Mouse (Mus musculus): ENCODE measurements around the gene Arid4a. TPM values are rescaled to one million over a fixed set of nuclear protein-coding genes. Genes with fewer than 3 reads are reported as not detected.

Gene Arid4a
- 73.7 TPM for polyA plus RNA-seq (2015; fragmentation: Illumina TruSeq; extraction: RNeasy Lipid Tissue Mini Kit (QIAGEN cat#74804); ENCODE audit: insufficient read depth, low replicate concordance)

DNA sequence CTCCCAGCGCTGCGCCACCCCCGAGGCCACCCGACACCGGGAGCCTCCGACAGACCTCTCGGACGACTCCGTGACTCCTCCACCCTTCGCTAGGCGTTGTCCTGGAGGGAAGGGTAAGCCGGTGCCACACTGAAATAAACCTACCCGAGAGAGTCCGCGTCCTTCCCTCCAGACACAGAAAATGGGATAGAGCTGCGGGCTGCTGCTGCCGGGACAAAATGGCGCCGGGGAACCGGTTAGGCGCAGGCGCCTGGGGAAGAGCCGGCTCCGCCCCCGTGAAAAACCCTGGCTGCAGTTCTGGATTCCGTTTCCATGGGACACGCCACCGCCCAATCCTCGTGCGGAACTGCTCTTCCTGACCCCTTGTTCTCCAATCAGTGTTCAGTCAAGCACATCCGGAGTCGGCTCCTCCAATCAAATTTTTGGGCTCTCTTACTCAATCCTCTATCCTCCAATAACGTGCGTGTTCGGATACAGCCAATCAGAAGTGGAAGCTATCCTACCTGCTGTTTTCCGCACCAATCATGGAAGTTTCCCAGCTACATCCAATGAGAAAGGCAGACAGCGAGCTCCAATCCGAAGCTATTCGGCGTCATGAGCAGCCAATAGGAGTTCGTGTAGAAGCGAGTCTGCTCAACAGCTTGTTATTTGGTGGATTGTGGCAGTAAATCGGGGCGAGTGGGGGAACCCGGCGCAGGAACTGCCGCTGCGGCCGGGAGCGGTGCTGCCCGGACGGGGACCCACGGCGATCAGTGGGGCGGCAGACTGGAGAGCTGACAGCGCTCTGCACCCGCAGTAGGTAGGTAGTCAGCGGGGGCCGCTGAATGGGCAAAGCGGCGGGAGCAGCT is at the start of gene Arid4a:
Arid4a (plus strand) TSS at position 628 of the 848 bp plus-strand sequence.

DNA sequence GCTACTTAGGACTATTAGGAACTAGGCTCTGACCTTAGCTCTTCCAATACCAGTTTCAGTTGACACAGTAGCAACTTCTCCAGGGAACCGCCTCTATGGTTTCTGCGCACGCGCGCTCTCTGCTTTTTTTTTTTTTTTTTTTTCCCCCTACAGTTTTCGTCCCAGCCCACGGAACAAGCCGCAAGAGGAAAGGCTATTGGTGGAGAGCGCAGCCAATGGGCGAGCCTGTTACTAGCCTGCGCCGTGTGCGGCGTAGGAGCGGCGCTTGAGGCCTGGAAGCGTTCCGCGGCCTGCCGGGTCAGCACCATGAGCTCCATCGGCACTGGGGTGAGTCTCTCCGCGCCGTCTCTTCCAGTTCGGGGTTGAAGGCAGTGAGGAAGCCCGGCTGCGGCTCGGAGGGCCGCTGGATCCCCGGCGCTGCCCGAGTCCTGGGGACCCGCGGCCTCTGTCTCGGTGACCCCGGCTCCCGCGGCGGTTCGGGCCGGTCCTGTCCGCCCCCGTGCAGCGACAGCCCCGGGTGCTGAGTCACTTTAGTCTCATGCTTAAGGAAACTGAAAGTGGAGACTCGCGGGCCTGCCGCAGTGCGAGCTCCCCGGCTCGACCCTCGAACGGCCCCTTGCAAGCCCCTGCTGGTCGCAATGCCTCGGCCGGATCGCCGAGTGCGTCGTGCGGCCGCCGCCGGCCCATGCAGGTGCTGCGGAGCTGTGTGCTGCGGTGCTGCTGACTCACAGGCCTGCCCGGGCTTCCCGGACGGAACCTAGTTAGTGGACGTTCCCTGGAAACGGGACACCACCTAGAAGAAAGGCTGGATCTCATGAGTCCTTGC is 41.1 kb upstream of the Arid4a start, which contains the start of gene Psma3:
Psma3 (plus strand) TSS at position 181 of the 826 bp plus-strand sequence.

DNA sequence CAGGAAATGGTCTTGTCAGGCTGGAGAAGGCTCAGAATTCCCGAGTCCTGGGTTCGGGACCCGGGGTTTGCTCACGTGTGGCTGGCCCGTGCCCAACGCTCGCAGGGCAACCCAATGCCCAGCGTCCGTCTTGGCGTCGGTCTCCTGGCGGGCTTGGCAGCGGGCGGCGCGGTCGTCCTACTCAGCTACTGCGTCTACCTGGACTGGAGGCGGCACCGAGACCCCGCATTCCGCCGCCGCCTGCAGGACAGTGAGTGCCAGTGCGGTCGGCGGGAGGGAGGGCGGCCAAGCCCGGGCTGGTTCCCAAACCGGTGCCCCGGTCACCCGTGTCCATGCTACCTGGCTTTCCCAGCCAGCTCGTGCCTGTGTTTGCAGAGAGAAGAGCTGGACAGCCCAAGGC is 95.5 kb downstream of the Arid4a start, which contains the start of gene Tomm20l:
Tomm20l (plus strand) TSS at position 98 of the 400 bp plus-strand sequence.

DNA sequence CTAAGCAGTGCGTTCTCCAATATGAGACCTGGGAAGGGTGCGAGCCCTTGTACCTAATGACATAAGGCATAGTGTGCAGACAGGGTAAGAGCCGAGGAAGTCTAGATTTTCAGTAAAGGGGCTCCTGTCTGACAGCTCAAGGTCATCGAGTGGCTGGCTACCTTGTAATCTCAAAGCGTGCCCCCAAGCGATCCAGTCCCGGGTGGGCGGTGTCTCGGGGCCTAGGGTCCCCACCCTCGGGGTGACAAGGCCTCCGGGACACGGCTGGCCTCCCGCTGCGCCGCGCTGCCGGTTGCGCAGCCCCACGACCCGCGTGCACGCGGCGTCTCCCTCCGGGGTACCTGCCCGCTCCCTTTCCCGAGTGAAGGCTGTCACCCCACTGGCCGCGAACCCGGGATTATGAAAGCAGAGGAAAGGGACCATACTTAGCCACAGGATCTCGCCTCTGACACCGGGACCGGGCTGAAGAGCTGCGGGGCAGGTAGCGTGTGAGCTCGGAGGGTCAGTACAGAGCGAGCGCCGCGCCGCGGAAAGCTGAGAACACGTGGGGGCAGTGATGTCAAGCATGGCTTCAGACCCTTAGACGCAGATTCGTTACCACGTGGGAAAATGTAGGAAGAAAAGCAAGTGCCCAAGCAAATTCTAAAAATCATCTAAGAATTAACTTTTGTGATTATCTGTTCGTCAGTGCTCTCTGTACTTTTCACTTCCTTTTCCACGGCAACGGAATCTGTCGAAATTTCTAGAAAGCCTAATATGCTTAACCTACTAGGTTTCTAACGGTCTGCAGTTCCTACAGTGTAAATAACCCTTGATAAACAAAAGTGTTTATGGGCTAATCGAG is 120.6 kb downstream of the Arid4a start, which contains the start of the genes Timm9 and 2700049A03Rik:
Timm9 (minus strand) TSS at position 555 of the 844 bp plus-strand sequence.
2700049A03Rik (plus strand) TSS at position 719 of the 844 bp plus-strand sequence.

Other genes starting within 250 kb of the Arid4a start
- gene Frmd6, start 190.5 kb upstream of the Arid4a start, polyA plus RNA-seq (2015; fragmentation: Illumina TruSeq; extraction: RNeasy Lipid Tissue Mini Kit (QIAGEN cat#74804); ENCODE audit: insufficient read depth, low replicate concordance), result 24.0 TPM
- 160 TPM for gene Actr10, start 78.1 kb upstream of the Arid4a start, polyA plus RNA-seq (2015; fragmentation: Illumina TruSeq; extraction: RNeasy Lipid Tissue Mini Kit (QIAGEN cat#74804); ENCODE audit: insufficient read depth, low replicate concordance)
- gene Psma3, start 41.4 kb upstream of the Arid4a start, polyA plus RNA-seq (2015; fragmentation: Illumina TruSeq; extraction: RNeasy Lipid Tissue Mini Kit (QIAGEN cat#74804); ENCODE audit: insufficient read depth, low replicate concordance), result 358 TPM
- gene Tomm20l, start 95.4 kb downstream of the Arid4a start, polyA plus RNA-seq (2015; fragmentation: Illumina TruSeq; extraction: RNeasy Lipid Tissue Mini Kit (QIAGEN cat#74804); ENCODE audit: insufficient read depth, low replicate concordance), result not detected
- gene Timm9, start 120.7 kb downstream of the Arid4a start, polyA plus RNA-seq (2015; fragmentation: Illumina TruSeq; extraction: RNeasy Lipid Tissue Mini Kit (QIAGEN cat#74804); ENCODE audit: insufficient read depth, low replicate concordance), result 59.1 TPM
- 7.2 TPM for gene 2700049A03Rik, start 120.9 kb downstream of the Arid4a start, polyA plus RNA-seq (2015; fragmentation: Illumina TruSeq; extraction: RNeasy Lipid Tissue Mini Kit (QIAGEN cat#74804); ENCODE audit: insufficient read depth, low replicate concordance)

Data from spleen, adult 10 weeks (tissue).